Mouse (Mus musculus): ENCODE data around the gene Gm10643. TPM values are rescaled to one million over a fixed set of nuclear protein-coding genes. Genes with fewer than 3 reads are reported as not detected.
A peak's percentile ranks its signal among the peaks of the same experiment; 100 is the strongest.

Gene Gm10643
- polyA plus RNA-seq, 1 experiment: 1.2 TPM

DNA sequence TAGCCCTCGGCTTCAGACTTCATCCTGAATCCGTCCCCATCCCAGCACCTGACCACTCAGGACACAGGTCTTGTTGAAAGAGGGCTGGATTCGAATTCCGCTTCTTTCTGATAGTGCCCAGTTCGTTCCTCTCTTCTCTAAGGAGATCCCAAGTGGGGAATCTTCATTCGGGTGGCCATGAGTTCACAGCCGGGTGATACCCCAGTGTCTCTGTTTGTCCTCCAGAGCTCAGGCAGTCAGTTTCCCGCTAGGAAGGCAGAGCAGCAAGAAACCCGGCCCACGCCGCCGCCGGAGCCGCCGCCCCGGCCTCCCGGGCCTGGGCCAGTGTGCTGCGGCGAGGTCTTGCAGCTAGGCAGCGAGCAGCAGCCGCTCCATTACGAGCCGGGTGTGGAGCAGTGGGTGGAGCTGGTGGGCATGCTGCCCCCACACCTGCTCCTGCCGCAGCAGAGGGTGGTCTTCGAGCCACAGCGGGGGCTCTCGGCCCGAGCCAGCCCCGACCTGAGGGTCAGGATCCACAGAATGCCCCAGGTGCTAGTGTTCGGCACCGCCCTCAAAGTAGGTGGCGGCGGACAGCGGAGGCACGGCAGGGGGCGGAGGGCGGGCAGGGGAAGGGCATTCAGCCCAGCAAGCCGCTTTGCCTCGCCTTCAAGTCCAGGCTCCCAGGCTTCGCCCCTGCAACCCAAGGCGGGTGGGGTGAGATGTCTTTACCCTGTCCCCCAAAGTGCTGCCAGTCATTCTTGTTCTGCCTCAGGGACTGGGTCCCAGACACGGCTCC lies 19.6 kb upstream of the Gm10643 start:
- Histone ChIP-seq H3K27me3 (replicated peaks; ENCODE audit: control insufficient read depth, insufficient read depth, low read length) (no peaks in the 10 kb centered on the region), H3K4me3 (ENCODE audit: insufficient read depth, low read depth, low read length) (peak overlapping the region; percentile 48), H3K27ac (ENCODE audit: insufficient read depth, low read depth, low read length) (peak overlapping the region; percentile 40; the same call in 1 of the 2 replicates), H3K36me3 (ENCODE audit: control insufficient read depth, insufficient read depth, low read length) (no peaks in the 10 kb centered on the region), H3K4me1 (ENCODE audit: control insufficient read depth, insufficient read depth, low read length) (peaks cover 3% of the 10 kb centered on the region; the same call in 1 of the 2 replicates)
- WGBS: 69% methylated on average over 42 of the region's 42 CpGs
- peak; percentile 62 for DNase-seq
- TF ChIP-seq CTCF (conservative IDR thresholded peaks at IDR 0.05; ENCODE audit: insufficient read depth, insufficient read length, low read depth, low read length) (no peak), POLR2A (IDR thresholded peaks at IDR 0.05; ENCODE audit: low read depth, low read length) (no peak)

DNA sequence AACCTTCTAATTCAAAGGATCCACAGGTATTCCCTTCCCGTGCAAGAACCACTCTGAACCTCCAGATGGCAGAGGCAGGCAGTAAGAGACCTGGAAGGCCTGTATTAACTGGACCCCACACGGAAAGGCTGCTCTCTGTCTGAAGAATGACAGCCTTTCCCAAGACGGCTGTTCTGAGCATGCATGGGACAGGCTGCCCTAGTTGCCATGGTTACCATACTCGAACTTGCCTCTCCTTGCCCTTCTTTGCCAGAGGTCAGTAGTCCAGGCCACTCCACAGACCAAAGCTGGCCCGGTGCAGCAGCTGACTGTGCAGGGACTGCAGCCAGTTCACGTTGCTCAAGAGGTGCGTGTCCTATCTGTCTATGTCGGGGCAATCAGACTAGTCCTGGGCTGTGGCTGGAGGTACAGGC lies 18.9 kb upstream of the Gm10643 start:
- Histone ChIP-seq H3K4me1 (ENCODE audit: control insufficient read depth, insufficient read depth, low read length) (peaks cover 3% of the 10 kb centered on the region; the same call in 1 of the 2 replicates), H3K27me3 (replicated peaks; ENCODE audit: control insufficient read depth, insufficient read depth, low read length) (no peaks in the 10 kb centered on the region), H3K4me3 (ENCODE audit: insufficient read depth, low read depth, low read length) (peak overlapping the region; percentile 48; the same call in 1 of the 2 replicates), H3K36me3 (ENCODE audit: control insufficient read depth, insufficient read depth, low read length) (no peaks in the 10 kb centered on the region), H3K27ac (ENCODE audit: insufficient read depth, low read depth, low read length) (peak overlapping the region; percentile 40; the same call in 1 of the 2 replicates)
- no peak; the same call in 1 of the 2 replicates for TF ChIP-seq CTCF (conservative IDR thresholded peaks at IDR 0.05; ENCODE audit: insufficient read depth, insufficient read length, low read depth, low read length)
- no peak for TF ChIP-seq POLR2A (IDR thresholded peaks at IDR 0.05; ENCODE audit: low read depth, low read length)
- peak; percentile 94 for DNase-seq
- 26% methylated on average over 8 of the region's 8 CpGs for WGBS

GRCm38 (mm10) chr8:84079206-84079605 lies 14.3 kb upstream of the Gm10643 start:
- H3K27me3 ChIP-seq (replicated peaks; ENCODE audit: control insufficient read depth, insufficient read depth, low read length): no peaks in the 10 kb centered on the region
- no peak overlapping the region for H3K4me3 ChIP-seq (ENCODE audit: insufficient read depth, low read depth, low read length)
- no peaks in the 10 kb centered on the region for H3K4me1 ChIP-seq (ENCODE audit: control insufficient read depth, insufficient read depth, low read length)
- no peak for DNase-seq
- 78% methylated on average over 5 of the region's 5 CpGs for whole genome bisulfite sequencing
- H3K36me3 ChIP-seq (ENCODE audit: control insufficient read depth, insufficient read depth, low read length): no peaks in the 10 kb centered on the region
- no peak overlapping the region for H3K27ac ChIP-seq (ENCODE audit: insufficient read depth, low read depth, low read length)
- TF ChIP-seq CTCF (conservative IDR thresholded peaks at IDR 0.05; ENCODE audit: insufficient read depth, insufficient read length, low read depth, low read length): no peak
- TF ChIP-seq POLR2A (IDR thresholded peaks at IDR 0.05; ENCODE audit: low read depth, low read length): no peak

DNA sequence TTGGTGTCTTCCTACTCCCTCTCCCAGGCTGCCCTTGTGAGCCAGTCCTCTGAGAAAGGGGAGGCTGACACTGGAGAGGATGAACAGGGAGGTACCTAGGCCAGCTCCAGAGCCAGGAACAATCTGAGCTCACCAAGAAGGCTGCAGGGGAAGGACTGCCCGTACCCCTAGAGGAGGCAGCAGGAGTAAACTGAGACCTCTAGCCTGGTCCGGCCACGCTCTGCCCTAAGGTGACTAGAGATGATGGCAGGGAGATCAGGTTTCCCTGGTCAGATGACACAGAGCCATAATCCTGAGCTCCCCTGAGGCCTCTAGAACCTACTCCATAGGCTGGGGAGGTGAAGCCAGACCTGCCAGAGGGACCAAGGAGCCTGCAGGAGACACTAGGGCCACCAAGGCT lies 11.9 kb upstream of the Gm10643 start:
- no peaks in the 10 kb centered on the region for H3K27me3 ChIP-seq (replicated peaks; ENCODE audit: control insufficient read depth, insufficient read depth, low read length)
- TF ChIP-seq POLR2A (IDR thresholded peaks at IDR 0.05; ENCODE audit: low read depth, low read length) (no peak), CTCF (conservative IDR thresholded peaks at IDR 0.05; ENCODE audit: insufficient read depth, insufficient read length, low read depth, low read length) (no peak)
- no peaks in the 10 kb centered on the region for H3K36me3 ChIP-seq (ENCODE audit: control insufficient read depth, insufficient read depth, low read length)
- DNase-seq: no peak
- no peak overlapping the region for H3K4me3 ChIP-seq (ENCODE audit: insufficient read depth, low read depth, low read length)
- H3K27ac ChIP-seq (ENCODE audit: insufficient read depth, low read depth, low read length): no peak overlapping the region
- WGBS: 78% methylated on average over 3 of the region's 3 CpGs
- peaks cover 3% of the 10 kb centered on the region; the same call in 1 of the 2 replicates for H3K4me1 ChIP-seq (ENCODE audit: control insufficient read depth, insufficient read depth, low read length)

- no peak for DNase-seq
Measured at GRCm38 (mm10) chr8:84076412-84076811, 11.5 kb upstream of the Gm10643 start.

GRCm38 (mm10) chr8:84073230-84073976 lies 8.5 kb upstream of the Gm10643 start:
- no peaks in the 10 kb centered on the region for H3K27me3 ChIP-seq (replicated peaks; ENCODE audit: control insufficient read depth, insufficient read depth, low read length)
- WGBS: 76% methylated on average over 10 of the region's 10 CpGs
- no peak overlapping the region for H3K4me3 ChIP-seq (ENCODE audit: insufficient read depth, low read depth, low read length)
- no peaks in the 10 kb centered on the region for H3K36me3 ChIP-seq (ENCODE audit: control insufficient read depth, insufficient read depth, low read length)
- no peak overlapping the region for H3K27ac ChIP-seq (ENCODE audit: insufficient read depth, low read depth, low read length)
- no peak for DNase-seq
- no peak for TF ChIP-seq POLR2A (IDR thresholded peaks at IDR 0.05; ENCODE audit: low read depth, low read length)
- no peak for TF ChIP-seq CTCF (conservative IDR thresholded peaks at IDR 0.05; ENCODE audit: insufficient read depth, insufficient read length, low read depth, low read length)
- peaks cover 21% of the 10 kb centered on the region for H3K4me1 ChIP-seq (ENCODE audit: control insufficient read depth, insufficient read depth, low read length)

More at GRCm38 (mm10) chr8:84076412-84076811, 11.5 kb upstream of the Gm10643 start:
- H3K27me3 ChIP-seq (replicated peaks; ENCODE audit: control insufficient read depth, insufficient read depth, low read length): no peaks in the 10 kb centered on the region
- WGBS: 62% methylated on average over 1 of the region's 1 CpGs
- no peak overlapping the region for H3K4me3 ChIP-seq (ENCODE audit: insufficient read depth, low read depth, low read length)
- H3K4me1 ChIP-seq (ENCODE audit: control insufficient read depth, insufficient read depth, low read length): peaks cover 3% of the 10 kb centered on the region; the same call in 1 of the 2 replicates
- no peak for TF ChIP-seq POLR2A (IDR thresholded peaks at IDR 0.05; ENCODE audit: low read depth, low read length)
- TF ChIP-seq CTCF (conservative IDR thresholded peaks at IDR 0.05; ENCODE audit: insufficient read depth, insufficient read length, low read depth, low read length): no peak
- H3K27ac ChIP-seq (ENCODE audit: insufficient read depth, low read depth, low read length): no peak overlapping the region
- H3K36me3 ChIP-seq (ENCODE audit: control insufficient read depth, insufficient read depth, low read length): no peaks in the 10 kb centered on the region

DNA sequence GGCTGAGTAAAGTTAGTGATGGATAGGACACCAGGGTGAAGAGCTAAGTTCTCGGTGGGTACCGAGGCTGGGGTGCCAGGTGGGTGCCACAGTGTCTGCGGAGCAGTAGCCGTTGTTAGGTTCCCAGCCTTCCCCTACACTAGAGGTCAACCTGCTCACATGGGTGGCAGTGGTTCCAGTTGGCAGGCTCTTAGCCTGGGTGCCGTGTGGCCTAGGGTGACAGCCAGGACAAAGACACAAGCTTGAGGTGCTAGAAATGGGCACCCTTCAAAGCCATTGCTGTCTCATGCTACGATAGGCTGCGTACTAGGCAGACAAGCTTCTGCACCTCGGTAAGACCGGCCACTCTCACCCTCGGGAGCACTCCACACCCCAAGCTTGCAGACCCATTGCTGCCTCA lies 7.4 kb upstream of the Gm10643 start:
- H3K4me1 ChIP-seq (ENCODE audit: control insufficient read depth, insufficient read depth, low read length): peaks cover 29% of the 10 kb centered on the region
- DNase-seq: peak; percentile 27

More for the DNA sequence above, 7.4 kb upstream of the Gm10643 start:
- TF ChIP-seq CTCF (conservative IDR thresholded peaks at IDR 0.05; ENCODE audit: insufficient read depth, insufficient read length, low read depth, low read length) (no peak; the same call in 1 of the 2 replicates), POLR2A (IDR thresholded peaks at IDR 0.05; ENCODE audit: low read depth, low read length) (no peak)
- no peaks in the 10 kb centered on the region for H3K27me3 ChIP-seq (replicated peaks; ENCODE audit: control insufficient read depth, insufficient read depth, low read length)
- WGBS: 72% methylated on average over 10 of the region's 10 CpGs
- H3K4me3 ChIP-seq (ENCODE audit: insufficient read depth, low read depth, low read length): no peak overlapping the region
- no peak overlapping the region for H3K27ac ChIP-seq (ENCODE audit: insufficient read depth, low read depth, low read length)
- H3K36me3 ChIP-seq (ENCODE audit: control insufficient read depth, insufficient read depth, low read length): no peaks in the 10 kb centered on the region
